Mouse (Mus musculus): ENCODE data around the gene Pnpla2. TPM values are rescaled to one million over a fixed set of nuclear protein-coding genes. Genes with fewer than 3 reads are reported as not detected.
"Not testable (repeated sequence)": the region's sequence is repeated elsewhere in the genome, so short reads cannot be mapped to it uniquely, and the experiment has no call there.

Pnpla2 gene
- total RNA-seq (2022), result 100 to 1,000 TPM; 419 to 549 (median 431) TPM

- DNase-seq (ENCODE audit: low spot score), result peak; percentile 91
Measured at GRCm38 (mm10) chr7:141454967-141455551, at the start of gene Pnpla2. TSS of gene Pnpla2 (plus strand) at chr7:141455198.

GRCm38 (mm10) chr7:141405466-141405865 lies 49.5 kb upstream of the Pnpla2 start:
- no peak for DNase-seq (ENCODE audit: low spot score)

GRCm38 (mm10) chr7:141407670-141408069 lies 47.3 kb upstream of the Pnpla2 start:
- not testable (repeated sequence) for DNase-seq (ENCODE audit: low spot score)

- peak; percentile 88 for DNase-seq (ENCODE audit: low spot score)
Measured at GRCm38 (mm10) chr7:141408833-141409232, 46.2 kb upstream of the Pnpla2 start.

GRCm38 (mm10) chr7:141410631-141411030 lies 44.4 kb upstream of the Pnpla2 start:
- no peak for DNase-seq (ENCODE audit: low spot score)

- DNase-seq (ENCODE audit: low spot score), result no peak
Measured at GRCm38 (mm10) chr7:141411667-141412066, 43.3 kb upstream of the Pnpla2 start.

GRCm38 (mm10) chr7:141413331-141413730 lies 41.7 kb upstream of the Pnpla2 start:
- no peak for DNase-seq (ENCODE audit: low spot score)

- peak; percentile 98 for DNase-seq (ENCODE audit: low spot score)
Measured at GRCm38 (mm10) chr7:141413809-141414584, 41.0 kb upstream of the Pnpla2 start, which contains the start of gene Gatd1. TSS of gene Gatd1 (minus strand) at chr7:141414136.

GRCm38 (mm10) chr7:141416144-141416841 lies 38.7 kb upstream of the Pnpla2 start:
- DNase-seq (ENCODE audit: low spot score), result no peak

GRCm38 (mm10) chr7:141417731-141418681 lies 37.0 kb upstream of the Pnpla2 start:
- no peak for DNase-seq (ENCODE audit: low spot score)

GRCm38 (mm10) chr7:141418970-141419369 lies 36.0 kb upstream of the Pnpla2 start:
- no peak for DNase-seq (ENCODE audit: low spot score)

GRCm38 (mm10) chr7:141420030-141420702 lies 34.8 kb upstream of the Pnpla2 start:
- no peak for DNase-seq (ENCODE audit: low spot score)

- no peak for DNase-seq (ENCODE audit: low spot score)
Measured at GRCm38 (mm10) chr7:141423811-141424210, 31.2 kb upstream of the Pnpla2 start.

- no peak for DNase-seq (ENCODE audit: low spot score)
Measured at GRCm38 (mm10) chr7:141426948-141427730, 27.9 kb upstream of the Pnpla2 start.

- no peak for DNase-seq (ENCODE audit: low spot score)
Measured at GRCm38 (mm10) chr7:141428701-141429100, 26.3 kb upstream of the Pnpla2 start.

- DNase-seq (ENCODE audit: low spot score), result no peak
Measured at GRCm38 (mm10) chr7:141429310-141429709, 25.7 kb upstream of the Pnpla2 start, which contains the start of gene Cend1. TSS of gene Cend1 (minus strand) at chr7:141429491.

- DNase-seq (ENCODE audit: low spot score), result no peak
Measured at GRCm38 (mm10) chr7:141429840-141430584, 25.0 kb upstream of the Pnpla2 start.

- DNase-seq (ENCODE audit: low spot score), result no peak
Measured at GRCm38 (mm10) chr7:141430585-141431240, 24.3 kb upstream of the Pnpla2 start.

Measured in heart, adult 8-10 months (tissue).